Mouse (Mus musculus): ENCODE measurements around the gene Pcbd2. TPM values are rescaled to one million over a fixed set of nuclear protein-coding genes. Genes with fewer than 3 reads are reported as not detected.

Gene Pcbd2
- polyA plus RNA-seq, 1 experiment from 2014 or later = 60.3 TPM

GRCm38 (mm10) chr13:55826008-55826671 is 99.0 kb downstream of the Pcbd2 start:
- no peaks in the 10 kb centered on the region for H3K36me3 ChIP-seq (ENCODE audit: control insufficient read depth, insufficient read depth, low read length)
- peak; percentile 59 for DNase-seq (ENCODE audit: low spot score)

More at GRCm38 (mm10) chr13:55826008-55826671, 99.0 kb downstream of the Pcbd2 start:
- Histone ChIP-seq H3K4me3 (ENCODE audit: low read depth, low read length) (no peak overlapping the region; the same call in 1 of the 2 replicates), H3K9me3 (ENCODE audit: control insufficient read depth, low read length) (no peaks in the 10 kb centered on the region), H3K27me3 (replicated peaks; ENCODE audit: control insufficient read depth, insufficient read depth, low read length) (peaks cover 94% of the 10 kb centered on the region), H3K27ac (ENCODE audit: low read depth, low read length) (no peak overlapping the region), H3K4me1 (replicated peaks; ENCODE audit: control insufficient read depth, insufficient read depth, low read length) (no peaks in the 10 kb centered on the region; the same call in 1 of the 2 replicates), H3K4me2 (0 out of 2 replicates have a peak overlapping the region, but pooled peaks have one; percentile 7), H3K9ac (ENCODE audit: low read depth, low read length) (no peak overlapping the region)
- no peak for ATAC-seq (replicated peaks; ENCODE audit: low FRiP score)
- 3% methylated on average over 56 of the region's 56 CpGs for WGBS

Other genes starting within 250 kb of the Pcbd2 start
- gene Dbn1, start 239.3 kb upstream of the Pcbd2 start, polyA plus RNA-seq (2014; fragmentation: Nextera tagmentation; extraction: Ambion mirVana) = 64.9 and 69.0 TPM in 2 replicates
- gene Pdlim7, start 213.7 kb upstream of the Pcbd2 start, polyA plus RNA-seq (2014; fragmentation: Nextera tagmentation; extraction: Ambion mirVana) = 86.4 and 94.6 TPM in 2 replicates
- 4.3 and 6.0 TPM in 2 replicates for gene Dok3, start 198.1 kb upstream of the Pcbd2 start, polyA plus RNA-seq (2014; fragmentation: Nextera tagmentation; extraction: Ambion mirVana)
- gene Ddx41, start 190.7 kb upstream of the Pcbd2 start, polyA plus RNA-seq (2014; fragmentation: Nextera tagmentation; extraction: Ambion mirVana) = 62.9 and 64.6 TPM in 2 replicates
- 18.7 and 25.3 TPM in 2 replicates for gene Fam193b, start 156.2 kb upstream of the Pcbd2 start, polyA plus RNA-seq (2014; fragmentation: Nextera tagmentation; extraction: Ambion mirVana)
- gene Tmed9, start 153.6 kb upstream of the Pcbd2 start, polyA plus RNA-seq (2014; fragmentation: Nextera tagmentation; extraction: Ambion mirVana) = 58.7 and 61.9 TPM in 2 replicates
- gene B4galt7, start 127.5 kb upstream of the Pcbd2 start, polyA plus RNA-seq (2014; fragmentation: Nextera tagmentation; extraction: Ambion mirVana) = 16.0 and 16.4 TPM in 2 replicates
- gene Caml, start 104.4 kb upstream of the Pcbd2 start, polyA plus RNA-seq (2014; fragmentation: Nextera tagmentation; extraction: Ambion mirVana) = 35.8 and 36.2 TPM in 2 replicates
- 51.5 and 54.0 TPM in 2 replicates for gene Ddx46, start 92.3 kb upstream of the Pcbd2 start, polyA plus RNA-seq (2014; fragmentation: Nextera tagmentation; extraction: Ambion mirVana)
- gene B230219D22Rik, start 34.2 kb upstream of the Pcbd2 start, polyA plus RNA-seq (2014; fragmentation: Nextera tagmentation; extraction: Ambion mirVana) = 39.3 and 42.8 TPM in 2 replicates
- 49.9 and 50.2 TPM in 2 replicates for gene Txndc15, start 12.7 kb upstream of the Pcbd2 start, polyA plus RNA-seq (2014; fragmentation: Nextera tagmentation; extraction: Ambion mirVana)
- gene Catsper3, start 57.2 kb downstream of the Pcbd2 start, polyA plus RNA-seq (2014; fragmentation: Nextera tagmentation; extraction: Ambion mirVana) = not detected in 2 replicates
- gene Pitx1, start 108.8 kb downstream of the Pcbd2 start, polyA plus RNA-seq (2014; fragmentation: Nextera tagmentation; extraction: Ambion mirVana) = 6.3 and 6.8 TPM in 2 replicates

Measured in liver, embryonic 11.5 days (tissue).